Mouse (Mus musculus) hindbrain, embryonic 16.5 days (tissue): Measurements from ENCODE around the gene Gata2. TPM values are rescaled to one million over a fixed set of nuclear protein-coding genes. Genes with fewer than 3 reads are reported as not detected.
"Not testable (repeated sequence)": the region's sequence is repeated elsewhere in the genome, so short reads cannot be mapped to it uniquely, and the experiment has no call there.

Experiments used
- ATAC-seq: fragments of 200-750 bp; cut with Nextera tagmentation; 2 replicates; pipeline ENCODE4 v1.8.0; 2017; ENCODE audit warnings: moderate TSS enrichment, moderate library complexity
- H3K27ac ChIP-seq: fragments of 300-500 bp; sonication (generic); 2 replicates; pipeline ENCODE4 v1.5.1; 2014; ENCODE audit warnings: low read depth, mild to moderate bottlenecking, control low read depth, low read length, moderate library complexity
- H3K27me3 ChIP-seq: fragments of 300-500 bp; sonication (generic); replicated peaks from 2 replicates; pipeline ENCODE4 v1.6.1; 2014; ENCODE audit warnings: low read length; ENCODE audit not compliant: control insufficient read depth, insufficient read depth
- H3K36me3 ChIP-seq: fragments of 300-500 bp; sonication (generic); 2 replicates; pipeline ENCODE4 v1.6.1; 2014; ENCODE audit warnings: mild to moderate bottlenecking, low read length, moderate library complexity, mixed read lengths; ENCODE audit not compliant: control insufficient read depth, insufficient read depth
- H3K4me1 ChIP-seq: fragments of 300-500 bp; sonication (generic); 2 replicates; pipeline ENCODE4 v1.6.1; 2014; ENCODE audit warnings: low read depth, low read length; ENCODE audit not compliant: control insufficient read depth, insufficient read depth
- H3K4me2 ChIP-seq: fragments of 300-500 bp; sonication (generic); 2 replicates; pipeline ENCODE4 v1.6.1; 2014; ENCODE audit warnings: mild to moderate bottlenecking, low read length, control low read depth, moderate library complexity
- H3K4me3 ChIP-seq: fragments of 300-500 bp; sonication (generic); 2 replicates; pipeline ENCODE4 v1.5.1; 2014; ENCODE audit warnings: mild to moderate bottlenecking, low read length, control low read depth, moderate library complexity
- H3K9ac ChIP-seq: fragments of 300-500 bp; sonication (generic); 2 replicates; pipeline ENCODE4 v1.6.1; 2014; ENCODE audit warnings: low read depth, mild to moderate bottlenecking, control low read depth, low read length, moderate library complexity
- H3K9me3 ChIP-seq: fragments of 300-500 bp; sonication (generic); 2 replicates; pipeline ENCODE4 v1.6.1; 2014; ENCODE audit warnings: mild to moderate bottlenecking, low read length, moderate library complexity; ENCODE audit not compliant: control insufficient read depth
- WGBS: fragments of 180-500 bp; shearing (Covaris S2); extraction: QIAGEN DNeasy Blood & Tissue Kit; methylation state at CpG from one replicate; pipeline ENCODE4 v1.1.7; 2014; 5-methylcytosine and 5-hydroxymethylcytosine counted together
- polyA plus RNA-seq: library from polyadenylated mRNA; unstranded; fragments of >200 nt; fragmentation: Nextera tagmentation; extraction: Ambion mirVana; gene quantifications from 2 replicates; pipeline ENCODE4 v1.2.1, GENCODE M21; 2015

The Gata2 gene
- polyA plus RNA-seq: 14.1 and 18.0 TPM in 2 replicates

GRCm38 (mm10) chr6:88193433-88194052, at the start of gene Gata2:
Gene Gata2, plus strand, starts transcription at chr6:88193891.
- peak within 1 kb of the TSS; percentile 36 for H3K4me3 ChIP-seq
- no peak within 1 kb of the TSS for H3K27ac ChIP-seq
- no peaks in the 10 kb centered on the region for H3K36me3 ChIP-seq
- ATAC-seq: no peak
- peak within 1 kb of the TSS; percentile 54 for H3K4me2 ChIP-seq
- H3K9me3 ChIP-seq: no peaks in the 10 kb centered on the region
- WGBS: 1% methylated on average over 46 of the region's 57 CpGs
- H3K9ac ChIP-seq: peak within 1 kb of the TSS; percentile 51
- peaks cover 33% of the 10 kb centered on the region for H3K4me1 ChIP-seq
- peaks cover 79% of the 10 kb centered on the region for H3K27me3 ChIP-seq

GRCm38 (mm10) chr6:88145793-88146192, 47.9 kb upstream of the Gata2 start:
- no peaks in the 10 kb centered on the region for H3K4me1 ChIP-seq
- H3K9me3 ChIP-seq: no peaks in the 10 kb centered on the region
- H3K9ac ChIP-seq: no peak overlapping the region
- H3K4me3 ChIP-seq: no peak overlapping the region
- ATAC-seq: no peak
- no peaks in the 10 kb centered on the region for H3K36me3 ChIP-seq
- no peak overlapping the region for H3K27ac ChIP-seq
- no peaks in the 10 kb centered on the region for H3K27me3 ChIP-seq
- WGBS: 85% methylated on average over 4 of the region's 4 CpGs
- no peak overlapping the region for H3K4me2 ChIP-seq

- H3K9me3 ChIP-seq: no peaks in the 10 kb centered on the region
- H3K27ac ChIP-seq: no peak overlapping the region
- 81% methylated on average over 8 of the region's 8 CpGs for WGBS
- no peaks in the 10 kb centered on the region for H3K36me3 ChIP-seq
- H3K4me2 ChIP-seq: no peak overlapping the region
- no peaks in the 10 kb centered on the region for H3K27me3 ChIP-seq
- no peak overlapping the region for H3K4me3 ChIP-seq
- H3K4me1 ChIP-seq: no peaks in the 10 kb centered on the region
- ATAC-seq: no peak
- no peak overlapping the region for H3K9ac ChIP-seq
Observed at GRCm38 (mm10) chr6:88146576-88146975, 47.1 kb upstream of the Gata2 start.

GRCm38 (mm10) chr6:88147411-88148003, 46.2 kb upstream of the Gata2 start:
- Histone ChIP-seq H3K4me1 (no peaks in the 10 kb centered on the region), H3K9me3 (no peaks in the 10 kb centered on the region), H3K27ac (no peak overlapping the region), H3K4me2 (no peak overlapping the region), H3K27me3 (no peaks in the 10 kb centered on the region), H3K36me3 (no peaks in the 10 kb centered on the region), H3K9ac (no peak overlapping the region), H3K4me3 (no peak overlapping the region)
- 0 out of 2 replicates have a peak, but pooled peaks have one; percentile 27 for ATAC-seq
- 68% methylated on average over 16 of the region's 16 CpGs for WGBS

GRCm38 (mm10) chr6:88151335-88151734, 42.4 kb upstream of the Gata2 start:
- Histone ChIP-seq H3K9ac (no peak overlapping the region), H3K4me1 (no peaks in the 10 kb centered on the region), H3K9me3 (no peaks in the 10 kb centered on the region), H3K27ac (no peak overlapping the region), H3K36me3 (no peaks in the 10 kb centered on the region), H3K4me2 (no peak overlapping the region), H3K27me3 (no peaks in the 10 kb centered on the region), H3K4me3 (no peak overlapping the region)
- no peak for ATAC-seq
- WGBS: 82% methylated on average over 4 of the region's 4 CpGs

GRCm38 (mm10) chr6:88152127-88152705, 41.5 kb upstream of the Gata2 start:
- Histone ChIP-seq H3K4me1 (no peaks in the 10 kb centered on the region), H3K4me2 (no peak overlapping the region), H3K36me3 (no peaks in the 10 kb centered on the region), H3K9ac (no peak overlapping the region), H3K4me3 (no peak overlapping the region), H3K27me3 (no peaks in the 10 kb centered on the region), H3K9me3 (no peaks in the 10 kb centered on the region), H3K27ac (no peak overlapping the region)
- ATAC-seq: no peak
- WGBS: 83% methylated on average over 14 of the region's 14 CpGs

- H3K4me3 ChIP-seq: no peak overlapping the region
- no peak overlapping the region for H3K27ac ChIP-seq
- no peak overlapping the region for H3K9ac ChIP-seq
- H3K4me1 ChIP-seq: no peaks in the 10 kb centered on the region
- no peaks in the 10 kb centered on the region for H3K36me3 ChIP-seq
- H3K4me2 ChIP-seq: no peak overlapping the region
- no peak for ATAC-seq
- H3K27me3 ChIP-seq: no peaks in the 10 kb centered on the region
- H3K9me3 ChIP-seq: no peaks in the 10 kb centered on the region
- WGBS: 82% methylated on average over 6 of the region's 6 CpGs
Observed at GRCm38 (mm10) chr6:88152979-88153378, 40.7 kb upstream of the Gata2 start.

GRCm38 (mm10) chr6:88155614-88156013, 38.1 kb upstream of the Gata2 start:
- WGBS: 88% methylated on average over 6 of the region's 6 CpGs
- ATAC-seq: not testable (repeated sequence)

GRCm38 (mm10) chr6:88158790-88159189, 34.9 kb upstream of the Gata2 start:
- 87% methylated on average over 5 of the region's 5 CpGs for WGBS
- Histone ChIP-seq H3K4me3 (no peak overlapping the region), H3K27ac (no peak overlapping the region), H3K4me1 (no peaks in the 10 kb centered on the region), H3K4me2 (no peak overlapping the region), H3K27me3 (no peaks in the 10 kb centered on the region), H3K9ac (no peak overlapping the region), H3K36me3 (no peaks in the 10 kb centered on the region), H3K9me3 (no peaks in the 10 kb centered on the region)
- no peak for ATAC-seq

More at GRCm38 (mm10) chr6:88155614-88156013, 38.1 kb upstream of the Gata2 start:
- H3K4me3 ChIP-seq, H3K9ac ChIP-seq, H3K36me3 ChIP-seq, H3K27me3 ChIP-seq, H3K4me2 ChIP-seq, H3K4me1 ChIP-seq, H3K27ac ChIP-seq, H3K9me3 ChIP-seq: not testable (repeated sequence)
